Mouse (Mus musculus) E14TG2a.4 (cell line): ENCODE data around the gene Abcg5.

Source experiments
- CTCF ChIP-seq: conservative IDR thresholded peaks from 2 replicates; pipeline ENCODE4 v1.5.1; 2014; ENCODE audit warnings: low read length
- NANOG ChIP-seq: IDR thresholded peaks from 2 replicates; pipeline ENCODE4 v1.6.1; 2014; ENCODE audit warnings: borderline replicate concordance, low read length, mixed read lengths

DNA sequence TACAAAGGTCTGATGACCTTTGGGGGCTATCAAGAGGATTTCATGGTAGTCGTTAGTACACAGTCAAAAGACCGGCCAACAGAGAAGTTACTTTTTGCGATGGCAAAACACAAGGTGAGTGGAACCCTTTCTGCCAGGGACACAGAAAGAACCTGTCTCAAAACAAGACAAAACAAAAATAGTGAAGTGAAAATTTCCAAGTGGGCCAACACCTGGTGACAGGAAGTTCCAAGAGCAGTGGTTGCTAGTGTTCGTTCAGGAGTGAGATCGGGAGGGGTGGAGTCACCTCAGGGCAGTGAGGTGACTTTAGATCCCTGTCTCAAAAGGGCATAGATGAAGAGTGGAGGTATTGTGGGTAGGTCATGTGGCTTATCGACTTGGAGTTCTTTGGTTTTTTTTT is 64.9 kb downstream of the Abcg5 start:
- TF ChIP-seq CTCF (no peak), NANOG (no peak)
